Mouse (Mus musculus): ENCODE results near the gene Arhgap40.

- no peak for TF ChIP-seq CTCF (IDR thresholded peaks at IDR 0.05; ENCODE audit: control insufficient read depth, insufficient read depth, insufficient read length)
- TF ChIP-seq MAX (IDR thresholded peaks at IDR 0.05) = no peak
- TF ChIP-seq MYOG (IDR thresholded peaks at IDR 0.05; ENCODE audit: control insufficient read depth, extremely low read depth, insufficient read length) = no peak
- TF ChIP-seq CEBPB (IDR thresholded peaks at IDR 0.05; ENCODE audit: low read depth) = no peak
- no peak for TF ChIP-seq USF1 (IDR thresholded peaks at IDR 0.05; ENCODE audit: low read depth)
- TF ChIP-seq FOSL1 (IDR thresholded peaks at IDR 0.05; ENCODE audit: insufficient read depth, low read length, poor library complexity, severe bottlenecking) = no peak
These were observed 5.5 kb upstream of the Arhgap40 start for GRCm38 (mm10) chr2:158507046-158507445.
